Mouse (Mus musculus) cerebellum, adult 2 months (tissue): ENCODE measurements around the gene Hinfp. TPM values are rescaled to one million over a fixed set of nuclear protein-coding genes. Genes with fewer than 3 reads are reported as not detected.

Experiments
- DNase-seq, 2 experiments: peaks; one replicate each; pipeline ENCODE4 v3.0.0; 2021
- H3K27ac ChIP-seq: fragments of 200-500 bp; 2 replicates; pipeline ENCODE4 v1.5.1; 2012; ENCODE audit warnings: low read length, control low read depth, inconsistent platforms; ENCODE audit not compliant: insufficient read depth
- H3K27me3 ChIP-seq: fragments of 200-500 bp; 2 replicates; pipeline ENCODE4 v1.6.1; 2012; ENCODE audit warnings: inconsistent platforms, mild to moderate bottlenecking, low read length, moderate library complexity; ENCODE audit not compliant: control insufficient read depth, insufficient read depth
- H3K4me1 ChIP-seq: fragments of 200-500 bp; 2 replicates; pipeline ENCODE4 v1.6.1; 2011; ENCODE audit warnings: low read length; ENCODE audit not compliant: control insufficient read depth, insufficient read depth
- H3K4me3 ChIP-seq: fragments of 200-500 bp; replicated peaks from 2 replicates; pipeline ENCODE3; 2011; ENCODE audit warnings: mild to moderate bottlenecking, low read depth, low read length, control low read depth; ENCODE audit not compliant: insufficient read depth
- CTCF ChIP-seq: fragments of 200-500 bp; IDR thresholded peaks from 2 replicates; pipeline ENCODE4 v1.5.1; 2011; ENCODE audit warnings: low read depth, mild to moderate bottlenecking, control low read depth, low read length, moderate library complexity, borderline replicate concordance; ENCODE audit not compliant: insufficient read depth
- POLR2A ChIP-seq: fragments of 200-500 bp; IDR thresholded peaks from 2 replicates; pipeline ENCODE4 v1.6.1; 2011; ENCODE audit warnings: low read length, control low read depth, borderline replicate concordance; ENCODE audit not compliant: insufficient read depth
- WGBS: fragments of 180-500 bp; shearing (Covaris S2); methylation state at CpG from one replicate; pipeline ENCODE4 v1.1.7; 2018; 5-methylcytosine and 5-hydroxymethylcytosine counted together
- polyA plus RNA-seq: library from polyadenylated mRNA; depleted of rRNA; stranded (reverse); fragments of >200 nt; gene quantifications from 2 replicates; pipeline ENCODE4 v1.2.3, GENCODE M21; 2012

Gene Hinfp
- polyA plus RNA-seq, 1 experiment: 35.8 TPM

GRCm38 (mm10) chr9:44288959-44289291, 16.5 kb downstream of the Hinfp start:
- WGBS: 7% methylated on average over 11 of the region's 11 CpGs
- peak in 1 of 2 experiments; percentile 55 for DNase-seq

GRCm38 (mm10) chr9:44288076-44288958, 17.2 kb downstream of the Hinfp start, which contains the start of gene Abcg4:
Gene Abcg4 (minus strand): TSS chr9:44288615.
- WGBS: under 1% methylated on average over 38 of the region's 38 CpGs
- peak; percentile 72 to 82 for DNase-seq
- TF ChIP-seq CTCF (no peak), POLR2A (peak; percentile 39; the same call in 1 of the 2 replicates)
- peak within 1 kb of the TSS; percentile 93 for H3K4me3 ChIP-seq
- H3K27ac ChIP-seq: peak within 1 kb of the TSS; percentile 66
- peaks cover 12% of the 10 kb centered on the region for H3K4me1 ChIP-seq
- no peaks in the 10 kb centered on the region for H3K27me3 ChIP-seq

More at GRCm38 (mm10) chr9:44288959-44289291, 16.5 kb downstream of the Hinfp start:
- peaks cover 9% of the 10 kb centered on the region for H3K4me1 ChIP-seq
- TF ChIP-seq CTCF (no peak), POLR2A (peak; percentile 24; the same call in 1 of the 2 replicates)
- peak overlapping the region; percentile 93 for H3K4me3 ChIP-seq
- no peaks in the 10 kb centered on the region for H3K27me3 ChIP-seq
- H3K27ac ChIP-seq: peak overlapping the region; percentile 66

- H3K27ac ChIP-seq: peak overlapping the region; percentile 66
- H3K4me1 ChIP-seq: peaks cover 14% of the 10 kb centered on the region
- peak overlapping the region; percentile 93 for H3K4me3 ChIP-seq
- under 1% methylated on average over 47 of the region's 47 CpGs for WGBS
- peak; percentile 55 to 66 for DNase-seq
- TF ChIP-seq POLR2A: no peak
- no peak for TF ChIP-seq CTCF
- no peaks in the 10 kb centered on the region for H3K27me3 ChIP-seq
Observed at GRCm38 (mm10) chr9:44287401-44288075, 17.9 kb downstream of the Hinfp start.

GRCm38 (mm10) chr9:44287003-44287400, 18.5 kb downstream of the Hinfp start:
- TF ChIP-seq CTCF: no peak
- peak overlapping the region; percentile 66 for H3K27ac ChIP-seq
- H3K27me3 ChIP-seq: no peaks in the 10 kb centered on the region
- peaks cover 17% of the 10 kb centered on the region for H3K4me1 ChIP-seq
- no peak for DNase-seq
- H3K4me3 ChIP-seq: peak overlapping the region; percentile 93
- 5% methylated on average over 11 of the region's 11 CpGs for WGBS

GRCm38 (mm10) chr9:44286256-44286850, 19.1 kb downstream of the Hinfp start:
- no peak for DNase-seq
- no peak overlapping the region for H3K27ac ChIP-seq
- H3K4me3 ChIP-seq: peak overlapping the region; percentile 15
- WGBS: 7% methylated on average over 6 of the region's 6 CpGs
- TF ChIP-seq POLR2A (no peak), CTCF (no peak)
- no peaks in the 10 kb centered on the region for H3K27me3 ChIP-seq
- H3K4me1 ChIP-seq: peaks cover 17% of the 10 kb centered on the region

GRCm38 (mm10) chr9:44283183-44283582, 22.3 kb downstream of the Hinfp start:
- Histone ChIP-seq H3K4me1 (peaks cover 11% of the 10 kb centered on the region), H3K27ac (no peak overlapping the region), H3K27me3 (no peaks in the 10 kb centered on the region), H3K4me3 (no peak overlapping the region)
- TF ChIP-seq POLR2A (no peak), CTCF (no peak)
- DNase-seq: no peak
- WGBS: 34% methylated on average over 5 of the region's 5 CpGs

GRCm38 (mm10) chr9:44269973-44270372, 35.5 kb downstream of the Hinfp start:
- H3K4me1 ChIP-seq: 0 out of 2 replicates have a peak, but pooled peaks cover 2% of the 10 kb centered on the region
- WGBS: 64% methylated on average over 4 of the region's 4 CpGs
- TF ChIP-seq POLR2A: no peak
- no peak for TF ChIP-seq CTCF
- no peak for DNase-seq
- no peak overlapping the region for H3K27ac ChIP-seq
- no peak overlapping the region for H3K4me3 ChIP-seq
- no peaks in the 10 kb centered on the region for H3K27me3 ChIP-seq

- no peak overlapping the region for H3K27ac ChIP-seq
- DNase-seq: peak in 1 of 2 experiments; percentile 36
- WGBS: 84% methylated on average over 3 of the region's 3 CpGs
- H3K4me1 ChIP-seq: 0 out of 2 replicates have a peak, but pooled peaks cover 2% of the 10 kb centered on the region
- no peaks in the 10 kb centered on the region for H3K27me3 ChIP-seq
- H3K4me3 ChIP-seq: no peak overlapping the region
- TF ChIP-seq POLR2A (no peak), CTCF (peak; percentile 45)
Observed at GRCm38 (mm10) chr9:44269077-44269476, 36.4 kb downstream of the Hinfp start.
